Mouse (Mus musculus) heart, embryonic 11.5 days (tissue): ENCODE results near the gene Plekhg2. TPM values are rescaled to one million over a fixed set of nuclear protein-coding genes. Genes with fewer than 3 reads are reported as not detected.
A peak's percentile ranks its signal among the peaks of the same experiment; 100 is the strongest.

ENCODE experiments used
- ATAC-seq: fragments of 200-750 bp; cut with Nextera tagmentation; replicated peaks from 2 replicates; pipeline ENCODE4 v1.8.0; 2017; ENCODE audit warnings: moderate library complexity; ENCODE audit not compliant: insufficient number of reproducible peaks, low FRiP score, low TSS enrichment
- H3K27ac ChIP-seq: fragments of 300-500 bp; sonication (generic); 2 replicates; pipeline ENCODE4 v1.5.1; 2014; ENCODE audit warnings: mild to moderate bottlenecking, low read depth, low read length
- H3K27me3 ChIP-seq: fragments of 300-500 bp; sonication (generic); 2 replicates; pipeline ENCODE4 v1.6.1; 2014; ENCODE audit warnings: mild to moderate bottlenecking, low read length, mixed read lengths; ENCODE audit not compliant: control insufficient read depth, insufficient read depth
- H3K36me3 ChIP-seq: fragments of 300-500 bp; sonication (generic); 2 replicates; pipeline ENCODE4 v1.6.1; 2014; ENCODE audit warnings: mild to moderate bottlenecking, low read length, moderate library complexity, mixed read lengths; ENCODE audit not compliant: control insufficient read depth, insufficient read depth
- H3K4me1 ChIP-seq: fragments of 300-500 bp; sonication (generic); 2 replicates; pipeline ENCODE4 v1.6.1; 2014; ENCODE audit warnings: low read length; ENCODE audit not compliant: control insufficient read depth, insufficient read depth
- H3K4me2 ChIP-seq: fragments of 300-500 bp; sonication (generic); 2 replicates; pipeline ENCODE4 v1.6.1; 2014; ENCODE audit warnings: mild to moderate bottlenecking, moderate library complexity
- H3K4me3 ChIP-seq: fragments of 300-500 bp; sonication (generic); 2 replicates; pipeline ENCODE4 v1.5.1; 2014; ENCODE audit warnings: low read depth, low read length
- H3K9ac ChIP-seq: fragments of 300-500 bp; sonication (generic); 2 replicates; pipeline ENCODE4 v1.6.1; 2014; ENCODE audit warnings: mild to moderate bottlenecking, low read depth, low read length, moderate library complexity
- H3K9me3 ChIP-seq: fragments of 300-500 bp; sonication (generic); replicated peaks from 2 replicates; pipeline ENCODE4 v1.6.1; 2016; ENCODE audit warnings: low read length; ENCODE audit not compliant: control insufficient read depth
- WGBS: fragments of 180-500 bp; shearing (Covaris S2); extraction: QIAGEN DNeasy Blood & Tissue Kit; methylation state at CpG from one replicate; pipeline ENCODE4 v1.1.7; 2014; ENCODE audit not compliant: insufficient replicate concordance; 5-methylcytosine and 5-hydroxymethylcytosine counted together
- polyA plus RNA-seq: library from polyadenylated mRNA; unstranded; fragments of >200 nt; fragmentation: Nextera tagmentation; extraction: Ambion mirVana; gene quantifications from 2 replicates; pipeline ENCODE4 v1.2.1, GENCODE M21; 2014

The Plekhg2 gene
- polyA plus RNA-seq, 1 experiment from 2014 or later, result 44.6 TPM

DNA sequence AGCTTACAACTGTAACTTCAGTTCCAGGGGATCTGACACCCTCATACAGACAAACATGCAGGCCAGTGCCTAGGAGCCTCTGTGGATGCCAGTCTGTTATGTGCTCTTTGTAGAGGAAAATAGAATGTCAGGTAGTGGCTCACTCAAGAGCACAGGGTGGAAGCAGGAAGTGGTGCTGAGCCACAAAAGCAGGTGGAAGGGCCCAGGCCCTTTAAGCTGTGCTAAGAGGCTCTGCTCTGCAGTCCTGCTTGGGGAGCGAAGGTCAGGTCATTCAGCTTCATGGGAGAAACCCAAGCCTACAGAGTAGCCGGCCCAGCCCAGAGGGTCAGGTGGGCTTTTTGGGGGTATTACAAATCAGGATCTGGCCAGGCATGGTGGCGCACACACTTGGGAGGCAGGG lies 17.2 kb downstream of the Plekhg2 start:
- H3K27me3 ChIP-seq, result no peaks in the 10 kb centered on the region
- H3K4me3 ChIP-seq, result no peak overlapping the region
- no peak overlapping the region for H3K9ac ChIP-seq
- no peak for ATAC-seq
- peaks cover 34% of the 10 kb centered on the region for H3K36me3 ChIP-seq
- H3K27ac ChIP-seq, result no peak overlapping the region
- H3K9me3 ChIP-seq, result no peaks in the 10 kb centered on the region
- 91% methylated on average over 3 of the region's 3 CpGs for WGBS
- H3K4me2 ChIP-seq, result no peak overlapping the region
- H3K4me1 ChIP-seq, result peaks cover 34% of the 10 kb centered on the region

DNA sequence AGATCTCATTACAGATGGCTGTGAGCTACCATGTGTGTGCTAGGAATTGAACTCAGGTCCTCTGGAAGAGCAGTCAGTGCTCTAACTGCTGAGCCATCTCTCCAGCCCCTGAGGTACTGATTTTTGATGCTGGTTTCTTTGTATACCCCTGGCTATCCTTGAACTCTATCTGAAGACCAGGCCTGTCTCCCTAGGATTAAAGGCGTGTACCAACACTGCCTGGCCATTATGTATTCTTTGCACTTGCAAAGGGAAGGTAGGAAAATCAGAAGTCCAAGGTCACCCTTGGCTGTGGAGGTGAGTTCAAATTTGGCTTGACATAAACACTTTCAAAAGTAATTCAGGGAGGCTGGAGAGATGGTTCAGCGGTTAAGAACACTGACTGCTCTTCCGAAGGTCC lies 17.8 kb downstream of the Plekhg2 start:
- WGBS, result 91% methylated on average over 3 of the region's 3 CpGs
- Histone ChIP-seq H3K9ac (no peak overlapping the region), H3K4me2 (no peak overlapping the region), H3K36me3 (peaks cover 28% of the 10 kb centered on the region), H3K4me1 (peaks cover 35% of the 10 kb centered on the region), H3K9me3 (no peaks in the 10 kb centered on the region), H3K27ac (no peak overlapping the region), H3K27me3 (no peaks in the 10 kb centered on the region), H3K4me3 (no peak overlapping the region)
- ATAC-seq, result no peak

DNA sequence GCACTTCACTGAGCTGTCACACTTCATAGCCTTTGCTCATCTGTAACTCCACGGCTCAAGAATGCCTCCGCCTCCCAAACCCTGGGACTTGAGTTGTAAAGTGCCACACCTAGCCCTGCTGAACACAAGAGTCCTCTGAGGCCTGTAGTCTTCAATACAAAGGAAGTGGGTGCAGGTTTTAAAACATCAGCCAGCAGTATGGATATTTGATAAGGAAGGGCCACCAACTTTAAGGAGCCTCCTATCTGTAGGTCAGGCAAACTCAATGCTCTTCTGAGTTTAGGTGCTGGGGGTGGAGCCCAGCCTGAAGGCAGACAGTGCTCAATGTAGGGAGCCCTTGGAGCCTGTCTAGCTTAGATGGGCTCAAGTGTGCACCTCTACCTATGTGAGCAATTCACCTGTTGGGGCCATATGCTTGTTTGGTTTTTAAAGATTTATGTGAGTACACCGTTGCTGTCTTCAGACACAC lies 18.3 kb downstream of the Plekhg2 start:
- H3K4me1 ChIP-seq, result peaks cover 34% of the 10 kb centered on the region
- no peak overlapping the region for H3K4me3 ChIP-seq
- H3K9ac ChIP-seq, result no peak overlapping the region
- 77% methylated on average over 3 of the region's 3 CpGs for WGBS
- ATAC-seq, result no peak
- no peak overlapping the region for H3K27ac ChIP-seq
- H3K4me2 ChIP-seq, result no peak overlapping the region
- no peaks in the 10 kb centered on the region for H3K27me3 ChIP-seq
- no peaks in the 10 kb centered on the region for H3K9me3 ChIP-seq
- H3K36me3 ChIP-seq, result peaks cover 26% of the 10 kb centered on the region

DNA sequence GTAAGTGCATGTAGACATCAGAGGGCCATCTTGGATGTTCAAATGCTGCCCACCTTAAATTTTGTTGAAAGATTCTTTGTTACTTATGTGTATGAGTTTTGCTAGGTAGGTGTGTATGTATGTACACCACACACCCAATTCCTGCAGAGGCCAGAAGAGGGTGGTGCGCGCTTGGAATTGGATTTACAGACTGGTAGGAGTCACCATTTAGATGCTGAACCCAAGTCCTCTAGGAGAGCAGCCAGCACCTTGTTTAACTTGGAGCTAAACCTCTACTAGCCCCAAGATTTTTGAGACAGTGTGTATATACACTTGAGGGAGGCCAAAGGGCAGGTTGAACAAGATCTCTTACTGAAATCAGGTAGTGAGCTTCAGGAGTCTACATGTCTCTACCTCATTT lies 19.1 kb downstream of the Plekhg2 start:
- no peaks in the 10 kb centered on the region for H3K27me3 ChIP-seq
- 98% methylated on average over 2 of the region's 2 CpGs for WGBS
- no peak for ATAC-seq

DNA sequence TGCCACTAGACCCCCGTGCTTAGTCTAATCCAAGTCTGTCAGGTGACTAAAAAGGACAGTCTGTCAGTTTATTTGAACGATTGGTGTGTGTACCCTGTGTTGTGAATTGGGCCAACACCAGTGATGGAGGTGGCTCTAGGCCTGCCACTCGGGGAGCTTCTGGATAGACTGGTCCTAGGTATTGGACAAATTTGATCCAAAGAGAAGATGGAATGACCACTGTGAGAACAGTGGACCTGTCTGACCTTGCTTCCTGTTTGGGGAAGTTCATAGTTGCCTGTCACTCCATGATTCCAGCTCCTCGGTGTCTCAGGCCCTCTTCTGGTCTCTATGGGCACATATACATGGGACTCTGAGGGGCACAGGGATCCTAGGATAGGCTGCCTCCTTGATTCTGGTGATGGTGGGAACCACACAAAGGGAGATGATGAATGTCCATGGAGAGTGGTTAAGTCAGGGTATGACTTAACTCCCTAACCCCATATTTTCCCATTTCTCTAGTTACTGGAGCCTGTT lies 20.7 kb downstream of the Plekhg2 start:
- H3K9ac ChIP-seq, result peak overlapping the region; percentile 98
- H3K9me3 ChIP-seq, result no peaks in the 10 kb centered on the region
- no peak for ATAC-seq
- H3K36me3 ChIP-seq, result peaks cover 26% of the 10 kb centered on the region
- no peaks in the 10 kb centered on the region for H3K27me3 ChIP-seq
- peak overlapping the region; percentile 94 for H3K4me2 ChIP-seq
- WGBS, result 35% methylated on average over 4 of the region's 4 CpGs
- H3K4me1 ChIP-seq, result peaks cover 14% of the 10 kb centered on the region
- no peak overlapping the region for H3K27ac ChIP-seq
- H3K4me3 ChIP-seq, result peak overlapping the region; percentile 92

More for the DNA sequence above, 19.1 kb downstream of the Plekhg2 start:
- Histone ChIP-seq H3K9me3 (no peaks in the 10 kb centered on the region), H3K36me3 (peaks cover 26% of the 10 kb centered on the region), H3K27ac (no peak overlapping the region), H3K4me2 (no peak overlapping the region), H3K4me3 (no peak overlapping the region), H3K9ac (no peak overlapping the region), H3K4me1 (peaks cover 29% of the 10 kb centered on the region)

DNA sequence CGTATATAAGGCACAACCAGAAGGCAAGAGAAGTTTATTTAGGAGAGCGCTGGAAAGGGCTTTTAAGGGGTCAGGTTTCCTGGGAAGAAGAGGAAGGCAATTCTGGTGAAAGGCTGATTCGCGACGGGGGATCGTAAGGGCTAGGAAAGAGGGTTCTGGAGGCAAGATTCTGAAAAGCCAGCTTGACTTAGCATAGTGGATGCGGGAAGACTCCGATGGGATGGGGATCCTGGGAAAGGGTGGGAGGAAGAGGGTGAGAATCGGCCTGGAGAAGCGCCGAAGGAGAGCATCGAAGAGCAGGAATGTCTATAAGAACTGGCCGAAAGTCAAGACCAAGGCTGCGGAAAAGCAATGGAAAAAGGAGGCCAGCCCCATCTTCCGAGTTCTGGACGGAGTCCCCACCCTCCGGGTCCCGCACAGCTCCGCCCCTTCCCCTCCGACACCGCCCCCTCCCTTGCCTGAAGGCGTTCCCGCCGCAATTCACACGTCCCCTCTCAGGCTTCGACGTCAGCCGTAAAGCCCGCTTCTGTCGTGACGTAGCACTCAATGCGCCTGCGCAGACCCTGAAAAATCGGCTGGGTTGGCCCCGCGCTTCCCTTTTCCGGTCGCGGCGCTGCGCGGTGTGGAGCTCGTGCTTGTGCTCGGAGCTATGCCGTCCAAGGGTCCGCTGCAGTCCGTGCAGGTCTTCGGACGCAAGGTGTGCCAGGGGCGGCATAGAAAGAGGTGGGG lies 22.1 kb downstream of the Plekhg2 start, which contains the start of gene Rps16:
TSS of gene Rps16 (plus strand) at position 498 of the 729 bp plus-strand sequence.
- H3K27ac ChIP-seq, result peak within 1 kb of the TSS; percentile 86
- peak within 1 kb of the TSS; percentile 98 for H3K9ac ChIP-seq
- peak within 1 kb of the TSS; percentile 94 for H3K4me2 ChIP-seq
- H3K4me3 ChIP-seq, result peak within 1 kb of the TSS; percentile 92
- no peaks in the 10 kb centered on the region for H3K9me3 ChIP-seq
- WGBS, result under 1% methylated on average over 50 of the region's 50 CpGs
- H3K4me1 ChIP-seq, result peaks cover 10% of the 10 kb centered on the region
- H3K36me3 ChIP-seq, result peaks cover 26% of the 10 kb centered on the region
- H3K27me3 ChIP-seq, result no peaks in the 10 kb centered on the region
- ATAC-seq, result peak; percentile 94

DNA sequence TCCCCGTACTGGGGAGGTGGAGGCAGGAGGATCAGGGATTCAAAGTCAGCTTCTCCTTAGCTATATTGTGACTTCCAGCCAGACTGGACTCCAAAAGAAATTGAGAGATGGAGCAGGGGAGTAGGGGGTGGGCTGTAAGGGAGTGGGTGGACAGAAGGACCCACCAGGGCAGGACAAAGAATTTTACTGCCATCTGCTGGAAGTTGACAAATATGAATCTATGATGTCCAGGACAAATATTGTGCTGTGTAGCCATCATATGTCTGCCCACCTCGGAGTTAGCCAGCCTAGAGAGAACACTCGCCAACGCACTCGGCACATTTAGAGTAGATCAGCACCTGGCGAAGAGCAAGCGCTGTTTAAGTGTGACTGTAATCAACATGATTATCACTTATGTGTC lies 23.8 kb downstream of the Plekhg2 start:
- Histone ChIP-seq H3K4me2 (no peak overlapping the region), H3K27me3 (no peaks in the 10 kb centered on the region), H3K36me3 (peaks cover 15% of the 10 kb centered on the region), H3K4me3 (no peak overlapping the region), H3K4me1 (peaks cover 10% of the 10 kb centered on the region), H3K9me3 (no peaks in the 10 kb centered on the region), H3K9ac (no peak overlapping the region), H3K27ac (no peak overlapping the region)
- WGBS, result 74% methylated on average over 7 of the region's 7 CpGs
- no peak for ATAC-seq

DNA sequence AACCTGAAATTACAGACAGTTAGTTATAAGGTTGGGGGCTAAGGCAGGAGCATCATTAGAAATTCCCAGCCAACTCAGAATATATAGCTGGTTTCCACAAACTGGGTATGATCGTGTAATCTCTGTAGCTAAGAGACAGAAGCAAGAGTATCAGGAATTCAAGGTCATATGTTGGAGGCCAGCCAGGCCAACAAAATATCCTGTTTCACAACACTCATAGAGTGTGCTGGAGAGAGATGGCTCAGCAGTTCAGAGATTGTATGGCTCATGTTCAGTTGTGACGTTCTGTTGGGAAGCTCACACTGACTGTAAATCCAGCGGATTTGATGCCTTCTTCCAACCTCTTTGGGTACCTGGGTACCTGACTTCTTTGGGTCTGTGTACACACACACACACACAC lies 24.7 kb downstream of the Plekhg2 start:
- Histone ChIP-seq H3K4me2 (no peak overlapping the region), H3K9me3 (no peaks in the 10 kb centered on the region), H3K36me3 (peaks cover 7% of the 10 kb centered on the region; the same call in 1 of the 2 replicates), H3K4me3 (no peak overlapping the region), H3K27me3 (no peaks in the 10 kb centered on the region), H3K4me1 (peaks cover 10% of the 10 kb centered on the region), H3K27ac (no peak overlapping the region), H3K9ac (no peak overlapping the region)
- no peak for ATAC-seq
- WGBS, result 76% methylated on average over 3 of the region's 3 CpGs
